Mouse (Mus musculus) mature B cell (primary cell): ENCODE results near the gene Gm4847.

ENCODE experiments used
- in situ Hi-C: fragments of 300-500 bp; cut with MboI; formaldehyde crosslinking; loops from 2 replicates; pipeline ENCODE4 v1.14.3; 2019

Gm4847 gene

DNA sequence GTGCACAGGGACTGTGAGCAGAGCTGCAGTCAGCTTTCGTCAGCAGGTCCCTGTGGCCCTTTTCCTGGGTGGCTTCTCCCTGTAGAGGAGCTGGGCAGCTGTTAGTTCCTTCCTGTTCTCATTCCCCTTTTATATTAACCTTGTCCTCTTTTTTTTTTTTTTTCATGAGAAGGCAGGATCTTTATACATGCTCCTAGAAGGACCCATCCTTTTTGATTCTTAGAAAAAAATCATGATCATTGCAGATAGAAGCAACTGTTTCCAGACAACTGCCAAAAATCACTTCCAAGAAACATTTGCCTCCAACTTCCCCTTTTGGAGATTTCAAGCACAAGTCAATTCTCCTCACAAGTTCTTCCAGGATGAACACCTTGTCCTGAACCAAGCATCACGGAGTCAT is at the start of gene Gm4847:
Gm4847 (minus strand) TSS at position 101 of the 400 bp plus-strand sequence.
- in situ Hi-C loops = no loop called here

- in situ Hi-C loops = no loop called here
Measured at GRCm38 (mm10) chr1:166681745-166682144, 34.3 kb upstream of the Gm4847 start, which contains the start of gene Fmo9. Gene Fmo9 (minus strand): TSS chr1:166681845.

DNA sequence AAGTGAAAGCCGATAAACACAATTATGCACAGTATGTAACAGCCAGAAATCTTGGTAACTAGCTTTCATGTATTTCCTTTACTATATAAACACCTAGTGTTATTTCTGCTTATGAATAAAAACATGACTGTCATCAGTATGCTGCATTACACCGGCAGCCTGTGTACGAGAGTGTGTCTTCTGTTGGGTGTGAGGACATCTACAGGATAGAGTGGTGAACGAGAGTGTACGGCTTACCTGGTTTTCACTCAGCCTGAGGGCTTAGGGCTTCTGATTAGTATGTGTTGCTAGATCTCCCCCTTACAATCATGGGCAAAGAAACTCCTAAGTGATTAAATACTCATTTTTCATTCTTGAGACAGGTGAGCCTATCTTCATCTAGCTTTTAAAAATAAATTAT is 21.8 kb upstream of the Gm4847 start:
- in situ Hi-C loops = no loop called here

GRCm38 (mm10) chr1:166660800-166661199 is 13.3 kb upstream of the Gm4847 start:
- in situ Hi-C loops = no loop called here
